Mouse (Mus musculus) hindbrain, embryonic 14.5 days (tissue): ENCODE measurements at regions not wholly inside any gene's neighbourhood (a gene's known extent, or its start where the extent isn't known, plus 50 kb on each side); places are given as distances from the start of the nearest gene placed in this dataset.

Source experiments
- ATAC-seq: fragments of 200-750 bp; cut with Nextera tagmentation; 2 replicates; pipeline ENCODE4 v1.8.0; 2017; ENCODE audit warnings: moderate number of reproducible peaks, mild to moderate bottlenecking, moderate TSS enrichment, moderate library complexity; ENCODE audit not compliant: low FRiP score
- DNase-seq: peaks from one replicate; pipeline ENCODE4 v3.0.0-alpha.2; 2015; ENCODE audit warnings: low spot score
- H3K27ac ChIP-seq: fragments of 300-500 bp; sonication (generic); 2 replicates; pipeline ENCODE4 v1.5.1; 2014; ENCODE audit warnings: mild to moderate bottlenecking, moderate library complexity
- H3K27me3 ChIP-seq: fragments of 300-500 bp; sonication (generic); 2 replicates; pipeline ENCODE4 v1.6.1; 2014; ENCODE audit warnings: mild to moderate bottlenecking, low read length, mixed read lengths; ENCODE audit not compliant: control insufficient read depth, insufficient read depth
- H3K36me3 ChIP-seq: fragments of 300-500 bp; sonication (generic); replicated peaks from 2 replicates; pipeline ENCODE4 v1.6.1; 2014; ENCODE audit not compliant: control insufficient read depth, insufficient read depth
- H3K4me1 ChIP-seq: fragments of 300-500 bp; sonication (generic); replicated peaks from 2 replicates; pipeline ENCODE4 v1.6.1; 2014; ENCODE audit warnings: antibody characterized with exemption, low read length, mixed read lengths; ENCODE audit not compliant: control insufficient read depth, insufficient read depth
- H3K4me2 ChIP-seq: fragments of 300-500 bp; sonication (generic); replicated peaks from 2 replicates; pipeline ENCODE4 v1.6.1; 2014; ENCODE audit warnings: mild to moderate bottlenecking, moderate library complexity
- H3K4me3 ChIP-seq: fragments of 300-500 bp; sonication (generic); replicated peaks from 2 replicates; pipeline ENCODE4 v1.5.1; 2014; ENCODE audit warnings: mild to moderate bottlenecking, low read length
- H3K9ac ChIP-seq: fragments of 300-500 bp; sonication (generic); 2 replicates; pipeline ENCODE4 v1.6.1; 2014
- H3K9me3 ChIP-seq: fragments of 300-500 bp; sonication (generic); 2 replicates; pipeline ENCODE4 v1.6.1; 2016; ENCODE audit warnings: low read length; ENCODE audit not compliant: control insufficient read depth
- WGBS: fragments of 180-500 bp; shearing (Covaris S2); extraction: QIAGEN DNeasy Blood & Tissue Kit; methylation state at CpG from one replicate; pipeline ENCODE4 v1.1.7; 2014; 5-methylcytosine and 5-hydroxymethylcytosine counted together

DNA sequence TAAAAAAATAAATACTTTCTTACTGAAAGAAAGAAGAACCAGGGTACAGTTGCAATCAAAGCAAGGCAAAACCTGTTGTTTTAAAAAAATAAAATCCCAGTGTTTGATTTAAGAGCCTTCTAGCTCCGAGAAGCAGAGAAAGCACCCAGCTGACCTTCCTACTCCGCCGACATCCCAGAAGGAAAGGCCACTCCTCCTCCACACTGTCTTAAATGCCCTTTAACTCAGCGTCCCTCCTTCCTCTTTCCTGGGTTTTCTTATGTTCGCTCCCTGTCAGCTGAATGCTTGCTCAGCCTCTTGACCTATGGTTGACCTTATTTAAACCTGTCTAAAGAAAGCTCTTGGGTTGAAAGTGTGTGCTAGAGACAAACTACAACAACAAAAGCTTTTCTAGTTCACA lies 79.1 kb downstream of the Sptssa start:
- H3K36me3 ChIP-seq = no peaks in the 10 kb centered on the region
- H3K4me2 ChIP-seq = no peak overlapping the region
- 0 out of 2 replicates have a peak, but pooled peaks cover 9% of the 10 kb centered on the region for H3K9me3 ChIP-seq
- H3K4me3 ChIP-seq = no peak overlapping the region
- no peak overlapping the region for H3K9ac ChIP-seq
- no peak for DNase-seq
- no peaks in the 10 kb centered on the region for H3K4me1 ChIP-seq
- WGBS = 30% methylated on average over 5 of the region's 5 CpGs
- H3K27ac ChIP-seq = no peak overlapping the region
- no peaks in the 10 kb centered on the region for H3K27me3 ChIP-seq
- no peak for ATAC-seq

DNA sequence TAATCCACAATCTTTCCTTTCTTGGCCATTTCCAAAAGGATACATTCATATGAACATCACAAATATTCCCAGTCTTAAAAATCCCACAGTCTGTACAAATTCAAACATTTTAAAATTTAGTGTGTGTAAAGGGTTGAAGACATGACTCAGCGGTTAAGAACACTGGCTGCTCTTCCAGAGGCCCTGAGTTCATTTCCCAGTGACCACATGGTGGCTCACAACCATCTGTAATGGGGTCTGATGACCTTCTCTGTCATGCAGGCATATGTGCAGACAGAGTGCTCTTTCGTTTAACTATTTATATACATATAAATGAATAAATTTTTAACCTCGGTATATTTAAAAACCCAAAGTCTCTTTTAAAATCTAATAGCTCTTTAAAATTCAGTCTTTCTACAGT lies 79.6 kb downstream of the Sptssa start:
- Histone ChIP-seq H3K27me3 (no peaks in the 10 kb centered on the region), H3K4me3 (no peak overlapping the region), H3K36me3 (no peaks in the 10 kb centered on the region), H3K4me2 (no peak overlapping the region), H3K9ac (no peak overlapping the region), H3K4me1 (no peaks in the 10 kb centered on the region), H3K9me3 (0 out of 2 replicates have a peak, but pooled peaks cover 9% of the 10 kb centered on the region), H3K27ac (no peak overlapping the region)
- no peak for DNase-seq
- ATAC-seq = no peak
- 82% methylated on average over 3 of the region's 3 CpGs for WGBS

DNA sequence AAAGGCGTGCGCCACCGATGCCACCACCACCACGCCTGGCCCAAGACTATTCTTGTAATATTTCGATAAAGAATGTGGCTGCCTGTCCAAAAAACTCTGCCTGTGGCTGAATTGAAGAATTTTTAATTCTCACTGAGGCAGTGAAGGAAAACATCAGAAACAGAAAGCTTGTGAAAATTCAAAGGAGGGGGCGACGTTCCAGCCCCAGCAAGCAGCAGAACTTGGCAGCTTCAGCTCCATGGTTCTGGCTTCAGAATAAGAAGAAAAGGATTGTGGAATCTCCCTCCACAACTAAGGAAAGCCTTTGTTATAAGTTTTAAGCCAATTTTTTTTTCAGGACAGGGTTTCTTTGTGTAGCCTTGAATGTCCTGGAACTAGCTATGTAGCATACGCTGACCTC lies 83.5 kb downstream of the Sptssa start:
- Histone ChIP-seq H3K4me2 (no peak overlapping the region), H3K27ac (no peak overlapping the region), H3K4me3 (no peak overlapping the region), H3K27me3 (no peaks in the 10 kb centered on the region), H3K36me3 (no peaks in the 10 kb centered on the region), H3K9me3 (no peaks in the 10 kb centered on the region), H3K9ac (no peak overlapping the region), H3K4me1 (no peaks in the 10 kb centered on the region)
- ATAC-seq = no peak
- WGBS = 96% methylated on average over 8 of the region's 8 CpGs
- DNase-seq = no peak

DNA sequence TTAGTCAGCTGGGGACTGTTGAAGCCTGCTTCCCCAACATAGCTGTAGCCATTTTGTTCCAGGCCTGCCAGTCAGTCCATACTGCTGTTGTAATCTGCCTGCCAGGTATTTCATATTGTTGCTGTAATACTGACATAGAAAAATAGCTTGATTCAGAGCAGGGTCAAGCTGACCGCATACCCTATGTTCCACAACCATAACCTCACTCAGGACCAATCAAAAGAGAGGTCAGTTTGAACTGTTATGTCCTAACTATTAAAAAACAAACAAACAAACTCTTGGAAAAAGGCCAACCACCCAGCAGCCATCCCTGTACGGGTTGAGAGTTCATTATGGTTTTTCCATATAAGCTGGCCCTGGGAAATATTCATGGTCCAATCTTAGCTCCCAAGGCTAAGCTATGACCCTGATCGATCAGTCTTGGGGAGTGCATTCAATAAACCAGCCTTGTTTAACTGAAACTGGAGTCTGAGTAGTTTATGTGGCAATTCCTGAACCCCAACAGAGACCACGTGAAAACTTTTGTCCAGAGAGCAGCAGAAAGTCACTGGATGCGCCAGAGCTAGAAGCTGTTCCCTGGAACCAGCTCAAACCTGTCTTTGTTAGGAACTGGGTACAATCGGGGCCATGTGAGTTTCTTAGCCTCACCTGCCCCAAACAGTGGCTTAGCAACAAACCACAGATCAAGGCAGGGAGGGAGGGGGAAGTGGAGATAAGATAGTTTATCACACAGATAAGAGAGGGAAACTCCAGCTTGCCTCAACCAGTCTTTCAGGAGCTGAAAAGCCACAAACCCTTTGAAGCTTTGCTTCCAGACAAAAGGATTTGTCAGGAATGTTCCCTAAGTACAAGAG lies 88.1 kb downstream of the Sptssa start:
- no peak overlapping the region for H3K27ac ChIP-seq
- no peak overlapping the region for H3K4me2 ChIP-seq
- H3K4me1 ChIP-seq = no peaks in the 10 kb centered on the region
- DNase-seq (no peak), ATAC-seq (no peak)
- H3K36me3 ChIP-seq = no peaks in the 10 kb centered on the region
- no peaks in the 10 kb centered on the region for H3K27me3 ChIP-seq
- WGBS = 82% methylated on average over 6 of the region's 6 CpGs
- no peak overlapping the region for H3K4me3 ChIP-seq
- no peak overlapping the region for H3K9ac ChIP-seq
- H3K9me3 ChIP-seq = no peaks in the 10 kb centered on the region

DNA sequence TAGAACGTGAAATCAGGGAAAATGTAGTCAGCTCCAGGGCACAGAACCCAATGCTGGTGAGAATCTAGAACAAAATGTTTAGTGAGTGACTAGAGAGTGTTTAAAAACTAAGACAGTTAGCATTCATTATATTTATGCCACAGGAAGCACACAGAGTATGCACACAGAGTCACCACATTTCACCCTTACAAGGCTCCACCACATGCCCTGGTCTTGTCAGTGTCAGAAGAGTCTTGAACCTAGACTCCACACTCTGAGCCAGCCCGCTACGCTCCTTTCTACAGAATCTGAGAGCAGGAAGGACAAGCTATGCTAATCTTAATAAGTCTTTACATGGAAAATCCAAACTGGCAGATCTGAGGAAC lies 89.0 kb downstream of the Sptssa start:
- 94% methylated on average over 3 of the region's 3 CpGs for WGBS
- no peaks in the 10 kb centered on the region for H3K36me3 ChIP-seq
- no peaks in the 10 kb centered on the region for H3K9me3 ChIP-seq
- no peak for DNase-seq
- no peak overlapping the region for H3K4me3 ChIP-seq
- ATAC-seq = no peak
- H3K27me3 ChIP-seq = no peaks in the 10 kb centered on the region
- H3K4me1 ChIP-seq = no peaks in the 10 kb centered on the region
- H3K9ac ChIP-seq = no peak overlapping the region
- no peak overlapping the region for H3K27ac ChIP-seq
- H3K4me2 ChIP-seq = no peak overlapping the region

DNA sequence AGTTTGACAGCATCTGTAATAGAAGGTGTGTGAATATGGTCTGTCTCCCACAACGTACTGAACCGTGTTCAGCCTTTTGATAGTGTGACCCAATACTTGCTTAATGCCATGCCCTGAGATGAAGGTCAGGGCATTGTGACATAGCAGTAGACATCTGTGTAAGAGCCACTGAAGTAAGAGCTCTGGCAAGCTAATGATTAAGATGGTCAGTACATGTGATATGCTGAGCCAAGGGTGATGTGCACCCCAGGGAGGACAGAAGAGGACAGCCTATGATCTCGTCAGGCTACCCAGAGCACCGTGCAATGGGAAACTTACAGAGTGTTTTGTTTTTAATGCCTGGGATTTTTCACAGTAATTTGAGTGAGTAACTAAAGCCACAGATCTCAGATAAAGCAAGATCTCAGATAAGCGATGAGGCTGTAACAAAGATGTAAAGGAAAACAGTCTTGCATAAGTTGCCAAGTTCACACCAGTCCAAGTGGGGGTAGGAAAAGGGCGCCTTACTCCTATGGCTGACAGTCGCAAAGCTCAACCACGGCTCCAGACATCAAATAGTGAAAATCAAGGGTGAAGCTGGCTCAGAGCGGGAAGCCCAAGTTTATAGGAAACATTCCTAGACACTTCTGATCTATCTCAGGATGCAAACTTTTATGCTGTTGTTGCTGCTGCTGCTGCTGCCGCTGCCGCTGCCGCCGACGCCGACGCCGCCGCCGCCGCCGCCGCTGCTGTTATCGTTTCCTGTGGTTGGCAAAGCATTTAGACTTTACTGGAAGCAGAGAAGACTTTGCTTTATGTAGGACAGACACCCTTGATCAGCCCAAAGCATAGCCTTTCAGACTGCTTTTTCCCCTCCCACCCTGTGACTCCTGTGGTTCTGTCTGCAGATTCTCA lies 89.6 kb downstream of the Sptssa start:
- WGBS = 94% methylated on average over 23 of the region's 23 CpGs
- no peaks in the 10 kb centered on the region for H3K36me3 ChIP-seq
- H3K4me1 ChIP-seq = no peaks in the 10 kb centered on the region
- no peaks in the 10 kb centered on the region for H3K27me3 ChIP-seq
- no peak overlapping the region for H3K4me3 ChIP-seq
- no peak overlapping the region for H3K4me2 ChIP-seq
- no peak overlapping the region for H3K27ac ChIP-seq
- H3K9me3 ChIP-seq = no peaks in the 10 kb centered on the region
- ATAC-seq (no peak), DNase-seq (no peak)
- H3K9ac ChIP-seq = no peak overlapping the region

DNA sequence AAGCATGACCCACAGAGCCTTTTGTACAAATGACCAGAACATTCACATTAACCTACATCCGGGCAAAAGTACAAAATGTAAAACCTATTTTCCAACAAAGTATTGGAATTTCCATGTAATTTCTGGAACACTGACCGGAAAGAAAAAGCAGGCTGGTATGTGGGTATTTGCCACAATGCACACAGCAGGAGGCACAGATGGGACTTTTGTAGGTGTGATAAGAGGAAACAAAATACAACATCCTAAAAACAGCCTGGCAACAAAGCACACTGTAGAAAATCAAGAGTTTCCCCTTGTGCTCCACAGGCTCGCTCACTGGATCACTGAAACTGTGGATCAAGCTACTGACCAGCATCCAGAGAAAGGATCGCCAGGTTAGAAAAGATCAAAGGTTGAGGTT lies 94.4 kb downstream of the Sptssa start:
- DNase-seq = no peak
- no peak overlapping the region for H3K4me3 ChIP-seq
- H3K27me3 ChIP-seq = no peaks in the 10 kb centered on the region
- H3K4me2 ChIP-seq = no peak overlapping the region
- H3K9ac ChIP-seq = no peak overlapping the region
- H3K27ac ChIP-seq = no peak overlapping the region
- H3K4me1 ChIP-seq = no peaks in the 10 kb centered on the region
- no peak for ATAC-seq
- WGBS = 88% methylated on average over 4 of the region's 4 CpGs
- no peaks in the 10 kb centered on the region for H3K9me3 ChIP-seq
- no peaks in the 10 kb centered on the region for H3K36me3 ChIP-seq

DNA sequence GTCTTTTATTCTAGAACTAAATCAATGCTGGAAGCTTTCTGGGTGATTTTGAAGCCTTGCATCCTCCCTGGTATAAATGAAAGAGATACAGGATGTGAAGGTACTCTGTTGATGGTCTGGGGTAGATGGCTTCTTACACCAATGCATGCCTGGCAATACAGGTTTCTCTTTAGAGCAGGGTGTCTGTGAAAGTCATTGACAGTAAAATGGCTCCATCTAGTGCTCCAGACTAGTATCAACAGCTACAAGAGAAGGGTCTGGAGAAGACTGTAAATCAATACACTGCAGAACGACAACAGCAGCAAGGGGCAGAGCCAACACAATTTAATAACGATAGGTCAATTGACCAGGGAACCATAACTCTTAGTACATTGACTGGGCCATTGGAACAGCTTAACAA lies 98.3 kb downstream of the Sptssa start:
- no peak overlapping the region for H3K4me3 ChIP-seq
- H3K9me3 ChIP-seq = 0 out of 2 replicates have a peak, but pooled peaks cover 2% of the 10 kb centered on the region
- H3K4me1 ChIP-seq = no peaks in the 10 kb centered on the region
- ATAC-seq (peak; percentile 75; the same call in 1 of the 2 replicates), DNase-seq (peak; percentile 84)
- H3K27ac ChIP-seq = no peak overlapping the region
- no peaks in the 10 kb centered on the region for H3K27me3 ChIP-seq
- H3K4me2 ChIP-seq = no peak overlapping the region
- H3K9ac ChIP-seq = no peak overlapping the region
- WGBS = 39% methylated on average over 2 of the region's 2 CpGs
- H3K36me3 ChIP-seq = no peaks in the 10 kb centered on the region

DNA sequence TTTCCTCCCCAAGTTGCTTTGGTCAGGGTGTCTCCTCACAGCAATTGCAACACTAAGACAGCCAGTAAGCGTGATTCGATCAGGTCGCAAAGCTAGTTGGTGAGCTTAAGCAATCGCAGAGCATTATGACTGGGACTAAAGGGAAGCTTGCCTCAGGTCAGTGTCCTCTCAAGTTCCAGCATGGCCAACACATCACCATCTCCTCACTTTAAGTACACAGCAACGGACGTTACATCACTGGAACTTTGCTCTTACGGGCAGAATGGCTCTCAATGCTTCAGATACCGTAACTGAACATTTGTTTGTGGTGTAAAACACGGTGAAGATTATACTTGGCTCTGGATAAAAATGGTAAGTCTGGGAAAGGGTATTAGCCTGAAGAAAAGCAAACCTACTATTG lies 106.7 kb downstream of the Sptssa start:
- Histone ChIP-seq H3K4me1 (no peaks in the 10 kb centered on the region), H3K9ac (no peak overlapping the region), H3K36me3 (no peaks in the 10 kb centered on the region), H3K27ac (no peak overlapping the region), H3K4me2 (no peak overlapping the region), H3K9me3 (0 out of 2 replicates have a peak, but pooled peaks cover 5% of the 10 kb centered on the region), H3K27me3 (no peaks in the 10 kb centered on the region), H3K4me3 (no peak overlapping the region)
- no peak for DNase-seq
- no peak for ATAC-seq
- WGBS = 94% methylated on average over 9 of the region's 9 CpGs
